Mouse (Mus musculus): ENCODE results near the gene Rnf113a2. TPM values are rescaled to one million over a fixed set of nuclear protein-coding genes. Genes with fewer than 3 reads are reported as not detected.

Gene Rnf113a2
- polyA plus RNA-seq, 1 experiment from 2014 or later: 22.3 TPM

DNA sequence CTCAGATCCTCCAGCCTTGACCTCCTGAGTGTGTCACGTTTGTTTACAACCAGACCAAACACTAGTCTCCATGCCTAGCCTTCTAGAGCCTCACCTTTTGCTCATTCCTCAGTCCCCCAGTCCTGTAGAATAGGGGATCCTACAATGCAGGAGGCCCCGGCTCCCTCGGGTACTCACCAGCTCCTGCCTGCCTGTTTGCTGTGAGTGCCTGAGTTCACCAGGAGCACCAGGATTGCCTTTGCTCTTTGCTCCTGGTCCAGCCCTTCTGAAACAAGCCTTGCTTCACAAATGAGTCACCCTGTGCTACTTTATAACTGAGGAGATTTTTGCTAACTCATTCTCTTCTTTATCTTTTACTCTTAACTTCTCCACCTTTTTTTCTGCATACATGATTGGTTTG, 16.3 kb upstream of the Rnf113a2 start:
- ATAC-seq: no peak
- Histone ChIP-seq H3K36me3 (ENCODE audit: control insufficient read depth, insufficient read depth, low read length) (no peaks in the 10 kb centered on the region), H3K4me3 (ENCODE audit: low read depth, low read length) (no peak overlapping the region), H3K27me3 (ENCODE audit: control insufficient read depth, insufficient read depth, low read depth, low read length) (no peaks in the 10 kb centered on the region), H3K9ac (ENCODE audit: low read depth, low read length) (no peak overlapping the region), H3K27ac (ENCODE audit: low read length) (no peak overlapping the region), H3K9me3 (replicated peaks; ENCODE audit: control insufficient read depth, low read length, poor library complexity, severe bottlenecking) (no peaks in the 10 kb centered on the region), H3K4me2 (ENCODE audit: low read length) (no peak overlapping the region), H3K4me1 (ENCODE audit: control insufficient read depth, insufficient read depth, low read length) (no peaks in the 10 kb centered on the region)
- 76% methylated on average over 3 of the region's 3 CpGs for WGBS

DNA sequence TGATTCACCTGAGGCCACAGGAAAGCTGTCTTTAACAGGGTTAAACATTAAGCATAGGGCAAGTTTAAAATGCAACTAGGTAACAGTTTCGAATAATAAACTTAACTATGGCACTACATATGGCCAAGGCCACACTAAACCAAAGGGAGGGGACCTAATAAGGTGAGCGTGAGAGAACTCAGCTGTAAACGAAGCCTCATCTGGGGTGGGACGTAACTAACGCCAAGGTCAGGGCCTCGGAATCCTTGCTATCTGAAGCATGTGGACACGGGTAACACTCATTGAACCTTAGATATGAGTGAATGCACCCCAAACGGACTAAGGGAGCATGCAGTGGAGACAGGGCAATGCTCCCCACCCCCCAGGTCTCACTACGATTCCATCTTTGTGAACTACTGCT, 14.1 kb upstream of the Rnf113a2 start:
- no peak overlapping the region for H3K4me3 ChIP-seq (ENCODE audit: low read depth, low read length)
- WGBS: 86% methylated on average over 9 of the region's 9 CpGs

GRCm38 (mm10) chr12:84404541-84404940, 12.5 kb upstream of the Rnf113a2 start:
- Histone ChIP-seq H3K4me2 (ENCODE audit: low read length) (no peak overlapping the region), H3K4me1 (ENCODE audit: control insufficient read depth, insufficient read depth, low read length) (peaks cover 7% of the 10 kb centered on the region; the same call in 1 of the 2 replicates), H3K36me3 (ENCODE audit: control insufficient read depth, insufficient read depth, low read length) (no peaks in the 10 kb centered on the region), H3K27ac (ENCODE audit: low read length) (no peak overlapping the region), H3K9ac (ENCODE audit: low read depth, low read length) (no peak overlapping the region), H3K4me3 (ENCODE audit: low read depth, low read length) (no peak overlapping the region), H3K27me3 (ENCODE audit: control insufficient read depth, insufficient read depth, low read depth, low read length) (no peaks in the 10 kb centered on the region), H3K9me3 (replicated peaks; ENCODE audit: control insufficient read depth, low read length, poor library complexity, severe bottlenecking) (no peaks in the 10 kb centered on the region)
- ATAC-seq: no peak
- 71% methylated on average over 6 of the region's 6 CpGs for WGBS

More for the DNA sequence above, 14.1 kb upstream of the Rnf113a2 start:
- ATAC-seq: no peak
- Histone ChIP-seq H3K9ac (ENCODE audit: low read depth, low read length) (no peak overlapping the region), H3K27me3 (ENCODE audit: control insufficient read depth, insufficient read depth, low read depth, low read length) (no peaks in the 10 kb centered on the region), H3K36me3 (ENCODE audit: control insufficient read depth, insufficient read depth, low read length) (no peaks in the 10 kb centered on the region), H3K4me1 (ENCODE audit: control insufficient read depth, insufficient read depth, low read length) (peaks cover 3% of the 10 kb centered on the region; the same call in 1 of the 2 replicates), H3K27ac (ENCODE audit: low read length) (no peak overlapping the region), H3K4me2 (ENCODE audit: low read length) (no peak overlapping the region), H3K9me3 (replicated peaks; ENCODE audit: control insufficient read depth, low read length, poor library complexity, severe bottlenecking) (no peaks in the 10 kb centered on the region)

GRCm38 (mm10) chr12:84407259-84407658, 9.7 kb upstream of the Rnf113a2 start:
- Histone ChIP-seq H3K4me1 (ENCODE audit: control insufficient read depth, insufficient read depth, low read length) (peaks cover 8% of the 10 kb centered on the region; the same call in 1 of the 2 replicates), H3K9me3 (replicated peaks; ENCODE audit: control insufficient read depth, low read length, poor library complexity, severe bottlenecking) (no peaks in the 10 kb centered on the region), H3K4me2 (ENCODE audit: low read length) (no peak overlapping the region), H3K9ac (ENCODE audit: low read depth, low read length) (no peak overlapping the region), H3K27ac (ENCODE audit: low read length) (no peak overlapping the region), H3K27me3 (ENCODE audit: control insufficient read depth, insufficient read depth, low read depth, low read length) (no peaks in the 10 kb centered on the region), H3K36me3 (ENCODE audit: control insufficient read depth, insufficient read depth, low read length) (no peaks in the 10 kb centered on the region), H3K4me3 (ENCODE audit: low read depth, low read length) (no peak overlapping the region)
- WGBS: 68% methylated on average over 4 of the region's 4 CpGs
- no peak for ATAC-seq

- H3K4me2 ChIP-seq (ENCODE audit: low read length): peak overlapping the region; percentile 87
- no peaks in the 10 kb centered on the region for H3K36me3 ChIP-seq (ENCODE audit: control insufficient read depth, insufficient read depth, low read length)
- peak overlapping the region; percentile 83 for H3K4me3 ChIP-seq (ENCODE audit: low read depth, low read length)
- no peaks in the 10 kb centered on the region for H3K9me3 ChIP-seq (replicated peaks; ENCODE audit: control insufficient read depth, low read length, poor library complexity, severe bottlenecking)
- ATAC-seq: peak; percentile 75
- peak overlapping the region; percentile 94 for H3K27ac ChIP-seq (ENCODE audit: low read length)
- H3K4me1 ChIP-seq (ENCODE audit: control insufficient read depth, insufficient read depth, low read length): peaks cover 8% of the 10 kb centered on the region; the same call in 1 of the 2 replicates
- no peaks in the 10 kb centered on the region for H3K27me3 ChIP-seq (ENCODE audit: control insufficient read depth, insufficient read depth, low read depth, low read length)
- WGBS: 3% methylated on average over 29 of the region's 52 CpGs
- H3K9ac ChIP-seq (ENCODE audit: low read depth, low read length): peak overlapping the region; percentile 88
Observed at GRCm38 (mm10) chr12:84407874-84408818, 8.8 kb upstream of the Rnf113a2 start.

DNA sequence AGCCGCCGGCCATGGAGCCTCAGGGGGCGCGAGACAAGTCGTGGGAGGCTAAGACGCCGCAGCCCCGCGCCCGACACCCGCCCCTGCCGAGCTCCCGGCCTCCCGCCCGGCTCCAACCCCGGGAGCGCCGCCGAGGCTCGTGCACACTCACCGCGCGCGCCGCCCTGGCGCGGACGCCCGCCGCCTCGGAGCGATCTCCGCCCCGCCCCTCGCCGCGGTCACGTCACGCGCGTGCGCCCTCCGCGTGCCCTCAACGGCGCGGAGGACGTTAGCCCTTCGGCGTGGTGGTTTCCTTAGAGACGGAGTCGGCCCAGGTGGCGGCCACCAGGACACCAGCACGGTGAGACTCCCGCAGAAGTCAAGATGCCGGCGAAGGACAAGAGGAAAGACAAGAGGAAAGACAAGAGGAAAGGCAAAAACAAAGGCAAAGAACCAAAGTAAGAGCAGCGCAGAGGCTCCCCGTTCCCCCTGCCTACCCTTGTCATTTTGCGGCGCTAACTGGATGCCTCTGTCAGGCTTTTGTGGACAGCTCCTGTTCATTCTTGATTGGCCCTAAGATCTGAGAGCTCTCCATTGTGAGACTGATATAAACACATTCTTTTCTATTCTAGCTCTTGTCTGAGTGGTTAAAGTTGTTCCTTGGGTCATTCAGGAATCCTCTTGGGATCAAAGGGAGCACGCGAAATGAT, 8.0 kb upstream of the Rnf113a2 start, which contains the start of the genes Entpd5 and Bbof1:
Gene Entpd5, minus strand, starts transcription at position 211 of the 689 bp plus-strand sequence.
Gene Bbof1, plus strand, starts transcription at position 253 of the 689 bp plus-strand sequence.
- H3K4me2 ChIP-seq (ENCODE audit: low read length): peak within 1 kb of the TSS; percentile 87
- ATAC-seq: peak; percentile 93
- no peaks in the 10 kb centered on the region for H3K27me3 ChIP-seq (ENCODE audit: control insufficient read depth, insufficient read depth, low read depth, low read length)
- H3K27ac ChIP-seq (ENCODE audit: low read length): peak within 1 kb of the TSS; percentile 94
- H3K9ac ChIP-seq (ENCODE audit: low read depth, low read length): peak within 1 kb of the TSS; percentile 88
- no peaks in the 10 kb centered on the region for H3K9me3 ChIP-seq (replicated peaks; ENCODE audit: control insufficient read depth, low read length, poor library complexity, severe bottlenecking)
- WGBS: 1% methylated on average over 34 of the region's 63 CpGs
- no peaks in the 10 kb centered on the region for H3K36me3 ChIP-seq (ENCODE audit: control insufficient read depth, insufficient read depth, low read length)
- peak within 1 kb of the TSS; percentile 83 for H3K4me3 ChIP-seq (ENCODE audit: low read depth, low read length)
- H3K4me1 ChIP-seq (ENCODE audit: control insufficient read depth, insufficient read depth, low read length): peaks cover 8% of the 10 kb centered on the region; the same call in 1 of the 2 replicates

DNA sequence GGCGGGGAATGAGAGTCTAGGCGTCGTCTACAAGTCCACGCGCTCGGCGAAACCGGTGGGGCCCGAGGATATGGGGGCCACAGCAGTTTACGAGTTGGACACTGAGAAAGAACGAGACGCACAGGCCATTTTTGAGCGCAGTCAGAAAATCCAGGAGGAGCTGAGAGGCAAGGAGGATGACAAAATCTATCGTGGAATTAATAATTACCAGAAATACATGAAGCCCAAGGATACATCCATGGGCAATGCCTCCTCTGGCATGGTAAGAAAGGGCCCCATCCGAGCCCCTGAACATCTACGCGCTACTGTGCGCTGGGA, 568 bp downstream of the Rnf113a2 start:
- H3K27me3 ChIP-seq (ENCODE audit: control insufficient read depth, insufficient read depth, low read depth, low read length): no peaks in the 10 kb centered on the region
- peak overlapping the region; percentile 85 for H3K27ac ChIP-seq (ENCODE audit: low read length)
- 35% methylated on average over 18 of the region's 18 CpGs for WGBS
- ATAC-seq: no peak; the same call in 1 of the 2 replicates
- no peaks in the 10 kb centered on the region; the same call in 1 of the 2 replicates for H3K9me3 ChIP-seq (replicated peaks; ENCODE audit: control insufficient read depth, low read length, poor library complexity, severe bottlenecking)
- H3K36me3 ChIP-seq (ENCODE audit: control insufficient read depth, insufficient read depth, low read length): no peaks in the 10 kb centered on the region
- peak overlapping the region; percentile 64 for H3K9ac ChIP-seq (ENCODE audit: low read depth, low read length)
- peaks cover 8% of the 10 kb centered on the region for H3K4me1 ChIP-seq (ENCODE audit: control insufficient read depth, insufficient read depth, low read length)
- peak overlapping the region; percentile 89 for H3K4me2 ChIP-seq (ENCODE audit: low read length)
- peak overlapping the region; percentile 53 for H3K4me3 ChIP-seq (ENCODE audit: low read depth, low read length)

GRCm38 (mm10) chr12:84423990-84424389, 7.0 kb downstream of the Rnf113a2 start:
- no peak overlapping the region for H3K4me2 ChIP-seq (ENCODE audit: low read length)
- no peaks in the 10 kb centered on the region for H3K36me3 ChIP-seq (ENCODE audit: control insufficient read depth, insufficient read depth, low read length)
- H3K27me3 ChIP-seq (ENCODE audit: control insufficient read depth, insufficient read depth, low read depth, low read length): no peaks in the 10 kb centered on the region
- H3K27ac ChIP-seq (ENCODE audit: low read length): no peak overlapping the region
- H3K4me3 ChIP-seq (ENCODE audit: low read depth, low read length): no peak overlapping the region
- 63% methylated on average over 3 of the region's 3 CpGs for WGBS
- H3K9ac ChIP-seq (ENCODE audit: low read depth, low read length): no peak overlapping the region
- H3K4me1 ChIP-seq (ENCODE audit: control insufficient read depth, insufficient read depth, low read length): no peaks in the 10 kb centered on the region
- H3K9me3 ChIP-seq (replicated peaks; ENCODE audit: control insufficient read depth, low read length, poor library complexity, severe bottlenecking): no peaks in the 10 kb centered on the region
- no peak for ATAC-seq
